Mouse (Mus musculus) CH12.LX (cell line): ENCODE measurements around the gene Gm49450. TPM values are rescaled to one million over a fixed set of nuclear protein-coding genes. Genes with fewer than 3 reads are reported as not detected.

Experiments
- DNase-seq: peaks from one replicate; pipeline ENCODE4 v3.0.0-alpha.2; 2013; ENCODE audit errors: extremely low read depth
- H3K27ac ChIP-seq: 2 replicates; pipeline ENCODE4 v1.5.1; 2012; ENCODE audit warnings: low read depth, mild to moderate bottlenecking, control low read depth, moderate library complexity; ENCODE audit not compliant: insufficient read depth
- H3K27me3 ChIP-seq: replicated peaks from 2 replicates; pipeline ENCODE3; 2012; ENCODE audit warnings: inconsistent platforms
- H3K36me3 ChIP-seq, 2 experiments: replicated peaks in 1 of 2; 2 replicates each; pipeline versions ENCODE3 to v1.6.1; 2012; ENCODE audit warnings: inconsistent platforms in 1 of 2, low read length in 1 of 2, mild to moderate bottlenecking in 1 of 2, mixed read lengths in 1 of 2, moderate library complexity in 1 of 2; ENCODE audit not compliant: control insufficient read depth in 1 of 2, insufficient read depth in 1 of 2
- H3K4me1 ChIP-seq, 2 experiments: 2 replicates each; pipeline ENCODE4 v1.6.1; 2012; ENCODE audit warnings: inconsistent platforms in 1 of 2, moderate library complexity in 1 of 2; ENCODE audit not compliant: insufficient read depth in 2 of 2, control insufficient read depth in 1 of 2
- H3K4me2 ChIP-seq: 2 replicates; pipeline ENCODE4 v1.6.1; 2012; ENCODE audit warnings: low read depth, mild to moderate bottlenecking, control low read depth; ENCODE audit not compliant: poor library complexity, insufficient read depth, severe bottlenecking
- H3K4me3 ChIP-seq, 3 experiments: fragments of 150-350 bp in 1 of 3; sonication (generic) in 1 of 3; replicated peaks in 1 of 3; 2 replicates each; pipeline versions ENCODE3 to v1.5.1; 2011 to 2012; ENCODE audit warnings: low read depth in 2 of 3, low read length in 2 of 3, mild to moderate bottlenecking in 2 of 3, moderate library complexity in 2 of 3, control low read depth in 1 of 3, improper control_type of control experiment in 1 of 3, inconsistent platforms in 1 of 3, mixed read lengths in 1 of 3; ENCODE audit not compliant: poor library complexity in 1 of 3
- H3K79me2 ChIP-seq: replicated peaks from 2 replicates; pipeline ENCODE4 v1.6.1; 2012; ENCODE audit warnings: mild to moderate bottlenecking, moderate library complexity; ENCODE audit not compliant: control insufficient read depth, poor library complexity, insufficient read depth, severe bottlenecking; ENCODE audit errors: extremely low read depth
- H3K9ac ChIP-seq: 2 replicates; pipeline ENCODE4 v1.6.1; 2012; ENCODE audit warnings: low read depth, mild to moderate bottlenecking, control low read depth, moderate library complexity; ENCODE audit not compliant: insufficient read depth
- H3K9me3 ChIP-seq: replicated peaks from 2 replicates; pipeline ENCODE3; 2012; ENCODE audit warnings: low read length, inconsistent platforms, mixed read lengths
- CHD2 ChIP-seq: IDR thresholded peaks from 2 replicates; pipeline ENCODE4 v1.6.1; 2011; ENCODE audit warnings: low read length, improper control_type of control experiment
- E2F4 ChIP-seq: IDR thresholded peaks from 2 replicates; pipeline ENCODE4 v1.6.1; 2011; ENCODE audit warnings: low read depth, low read length, improper control_type of control experiment; ENCODE audit not compliant: insufficient replicate concordance
- HCFC1 ChIP-seq: IDR thresholded peaks from 2 replicates; pipeline ENCODE4 v1.6.1; 2012; ENCODE audit warnings: low read depth, mild to moderate bottlenecking, inconsistent platforms, low read length, improper control_type of control experiment
- IRF4 ChIP-seq: IDR thresholded peaks from 2 replicates; pipeline ENCODE4 v1.6.1; 2014; ENCODE audit warnings: low read depth, mild to moderate bottlenecking, inconsistent platforms, low read length, improper control_type of control experiment
- JUND ChIP-seq: conservative IDR thresholded peaks from 2 replicates; pipeline ENCODE4 v1.6.1; 2011; ENCODE audit warnings: low read depth, low read length, improper control_type of control experiment
- MAX ChIP-seq: IDR thresholded peaks from 2 replicates; pipeline ENCODE4 v1.6.1; 2011; ENCODE audit warnings: low read length, improper control_type of control experiment
- MEF2A ChIP-seq: IDR thresholded peaks from 2 replicates; pipeline ENCODE4 v1.6.1; 2014; ENCODE audit warnings: low read depth, mild to moderate bottlenecking, inconsistent platforms, low read length, improper control_type of control experiment, borderline replicate concordance
- MXI1 ChIP-seq: IDR thresholded peaks from 2 replicates; pipeline ENCODE4 v1.6.1; 2011; ENCODE audit warnings: mild to moderate bottlenecking, low read depth, low read length, improper control_type of control experiment
- MYC ChIP-seq: IDR thresholded peaks from 2 replicates; pipeline ENCODE4 v1.6.1; 2011; ENCODE audit warnings: low read depth, mild to moderate bottlenecking, improper control_type of control experiment, low read length
- NRF1 ChIP-seq: IDR thresholded peaks from 2 replicates; pipeline ENCODE4 v1.6.1; 2014; ENCODE audit warnings: low read depth, mild to moderate bottlenecking, inconsistent platforms, low read length, improper control_type of control experiment, moderate library complexity
- POLR2AphosphoS2 ChIP-seq: IDR thresholded peaks from 2 replicates; pipeline ENCODE4 v1.6.1; 2011; ENCODE audit warnings: low read depth, low read length, improper control_type of control experiment
- RCOR1 ChIP-seq: conservative IDR thresholded peaks from 2 replicates; pipeline ENCODE4 v1.6.1; 2012; ENCODE audit warnings: low read depth, mild to moderate bottlenecking, inconsistent platforms, low read length, improper control_type of control experiment
- UBTF ChIP-seq: IDR thresholded peaks from 2 replicates; pipeline ENCODE4 v1.6.1; 2012; ENCODE audit warnings: low read depth, mild to moderate bottlenecking, inconsistent platforms, low read length, improper control_type of control experiment, moderate library complexity
- USF2 ChIP-seq: conservative IDR thresholded peaks from 2 replicates; pipeline ENCODE4 v1.6.1; 2011; ENCODE audit warnings: low read depth, low read length, improper control_type of control experiment
- ZC3H11A ChIP-seq: IDR thresholded peaks from 2 replicates; pipeline ENCODE4 v1.6.1; 2012; ENCODE audit warnings: low read depth, mild to moderate bottlenecking, inconsistent platforms, low read length, improper control_type of control experiment
- ZMIZ1 ChIP-seq: IDR thresholded peaks from 2 replicates; pipeline ENCODE4 v1.6.1; 2012; ENCODE audit warnings: low read depth, mild to moderate bottlenecking, inconsistent platforms, low read length, improper control_type of control experiment
- ZNF384 ChIP-seq: IDR thresholded peaks from 2 replicates; pipeline ENCODE4 v1.6.1; 2012; ENCODE audit warnings: low read depth, low read length, improper control_type of control experiment, inconsistent platforms
- dilution Hi-C: fragments of 300-500 bp; cut with MboI; formaldehyde crosslinking; loops from 2 replicates; pipeline ENCODE4 v1.14.3; 2020; ENCODE audit warnings: low sequenced_read_pairs; ENCODE audit not compliant: extremely low pct_unique_long_range_greater_than_20kb, extremely low pct_ligation_motif_present
- in situ Hi-C: fragments of 300-500 bp; cut with MboI; formaldehyde crosslinking; loops from 3 replicates; pipeline ENCODE4 v1.14.3; 2019; ENCODE audit warnings: low sequenced_read_pairs, low pct_ligation_motif_present, low pct_unique_long_range_greater_than_20kb, mixed read lengths
- polyA plus RNA-seq: library from polyadenylated mRNA; unstranded; fragments of >175 nt; gene quantifications from 2 replicates; pipeline ENCODE4 v1.2.1, GENCODE M21; 2012; ENCODE audit warnings: low read depth; ENCODE audit not compliant: insufficient read length
- total RNA-seq, 2 experiments: library from RNA; depleted of rRNA; stranded (reverse); fragments of 300-350 nt in 1 of 2; fragments of >200 nt in 1 of 2; gene quantifications; 2 replicates each; pipeline ENCODE4 v1.2.3; 2012 to 2014

Gene Gm49450
- total and polyA plus RNA-seq, 3 experiments = 0.38 to 125 (median 4.7) TPM

DNA sequence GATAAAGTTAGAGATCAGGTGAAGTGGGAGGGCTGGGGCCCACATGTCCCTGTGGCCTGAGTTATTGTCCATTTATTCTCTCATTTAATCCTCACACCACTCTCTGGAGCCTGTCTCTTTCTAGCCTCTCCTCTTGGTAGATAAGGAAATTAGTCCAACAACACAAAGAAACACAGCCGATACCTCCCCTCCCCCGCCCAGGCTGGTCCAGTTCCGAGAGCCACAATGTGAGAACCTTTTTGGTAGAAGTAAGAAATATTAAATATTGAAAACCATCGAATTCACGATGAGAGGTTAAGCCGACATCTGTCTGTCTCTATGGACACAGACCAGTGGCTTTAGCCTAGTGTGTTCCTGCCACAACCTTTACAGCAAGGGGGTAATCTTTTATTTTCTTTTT is 31.3 kb upstream of the Gm49450 start:
- Histone ChIP-seq H3K9ac (peak overlapping the region; percentile 79), H3K4me3 (peak overlapping the region; percentile 13 to 78 (median 56)), H3K4me2 (peak overlapping the region; percentile 84), H3K4me1 (peaks cover under 1 to 29% of the 10 kb centered on the region in 2 experiments; a peak in 2 of 4 replicates), H3K36me3 (no peaks in the 10 kb centered on the region)
- DNase-seq = no peak
- TF ChIP-seq HCFC1 (no peak), E2F4 (no peak), MXI1 (no peak), CHD2 (no peak), ZNF384 (no peak), POLR2AphosphoS2 (no peak), UBTF (no peak), IRF4 (no peak), MYC (no peak), NRF1 (no peak), ZMIZ1 (no peak)
- TF ChIP-seq, all 38 proteins: peak for 0
- Histone ChIP-seq H3K27ac (0 out of 2 replicates have a peak overlapping the region, but pooled peaks have one; percentile 32), H3K79me2 (no peaks in the 10 kb centered on the region), H3K27me3 (peaks cover 3% of the 10 kb centered on the region), H3K9me3 (no peaks in the 10 kb centered on the region)
- dilution Hi-C loops = no loop called here
- in situ Hi-C loops = no loop called here

DNA sequence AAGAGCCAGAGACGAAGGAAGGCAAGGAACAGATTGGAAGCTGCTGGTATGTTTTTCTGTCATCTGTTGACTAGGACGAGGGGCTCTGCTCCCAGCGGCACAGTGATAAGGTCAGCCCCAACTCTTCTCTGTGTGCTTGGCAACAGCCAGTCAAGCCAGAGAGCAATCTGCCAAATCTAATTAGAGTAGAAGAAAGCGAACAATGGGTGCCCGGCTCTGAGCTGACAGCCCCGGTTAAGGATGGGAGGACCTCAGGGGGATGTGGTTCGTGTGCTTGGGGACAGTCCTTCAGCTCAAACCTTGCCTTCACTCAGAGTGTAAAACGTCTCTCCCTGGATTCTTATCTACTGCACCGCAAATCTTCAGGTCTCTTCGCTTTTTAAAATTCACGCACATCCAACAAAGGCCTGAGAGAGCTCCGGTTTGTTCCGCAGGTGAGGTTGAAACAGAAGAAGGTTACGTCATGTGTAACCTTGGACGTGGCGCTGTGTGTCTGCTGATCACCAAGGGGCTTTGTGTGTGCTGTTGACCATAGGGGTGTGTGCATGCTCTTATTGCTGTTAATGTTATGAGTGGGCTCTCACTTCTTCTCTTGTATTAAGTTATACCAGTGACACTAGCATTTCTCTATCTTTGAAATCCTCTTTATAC is 30.2 kb upstream of the Gm49450 start:
- Histone ChIP-seq H3K9me3 (no peaks in the 10 kb centered on the region), H3K4me1 (peaks cover 0 to 28% of the 10 kb centered on the region in 2 experiments; a peak in 2 of 4 replicates), H3K4me3 (no peak overlapping the region), H3K79me2 (no peaks in the 10 kb centered on the region), H3K4me2 (no peak overlapping the region), H3K9ac (no peak overlapping the region), H3K27ac (no peak overlapping the region), H3K27me3 (peaks cover 3% of the 10 kb centered on the region), H3K36me3 (no peaks in the 10 kb centered on the region)
- in situ Hi-C loops = no loop called here
- no peak for DNase-seq
- dilution Hi-C loops = no loop called here
- TF ChIP-seq USF2 = no peak
- no peak for TF ChIP-seq MAX
- TF ChIP-seq MEF2A = no peak
- TF ChIP-seq UBTF = no peak
- no peak for TF ChIP-seq RCOR1
- no peak for TF ChIP-seq JUND
- TF ChIP-seq ZC3H11A = no peak
- TF ChIP-seq CHD2 = no peak
